Mouse (Mus musculus): Measurements from ENCODE around the gene Fsip1. TPM values are rescaled to one million over a fixed set of nuclear protein-coding genes. Genes with fewer than 3 reads are reported as not detected.

Gene Fsip1
- total RNA-seq, 2 experiments from 2014 or later, result 0.81 to 1.3 TPM

GRCm38 (mm10) chr2:118257094-118257493 is 328 bp upstream of the Fsip1 start:
- DNase-seq (ENCODE audit: low spot score in 2 of 2), result no peak

DNA sequence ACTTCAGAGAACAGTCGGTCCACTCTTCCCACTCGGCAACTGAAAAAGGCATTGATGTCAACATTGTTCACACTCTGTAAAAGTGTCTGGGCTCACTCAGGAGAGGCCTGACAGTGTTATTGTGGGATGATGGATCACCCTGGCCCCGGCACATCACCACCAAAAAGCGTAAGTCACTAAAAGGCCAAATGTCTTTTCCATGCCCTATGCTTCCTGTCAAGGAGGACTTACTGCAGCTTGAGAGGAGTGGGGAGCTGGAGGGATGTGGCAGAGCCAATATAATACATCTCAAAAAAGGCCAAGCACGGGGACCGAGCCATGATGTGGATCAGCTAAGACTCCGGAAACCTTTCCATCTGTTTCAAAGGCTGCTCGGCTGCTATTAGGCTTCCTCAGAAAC is 2.2 kb downstream of the Fsip1 start:
- no peak for DNase-seq (ENCODE audit: low spot score in 2 of 2)

DNA sequence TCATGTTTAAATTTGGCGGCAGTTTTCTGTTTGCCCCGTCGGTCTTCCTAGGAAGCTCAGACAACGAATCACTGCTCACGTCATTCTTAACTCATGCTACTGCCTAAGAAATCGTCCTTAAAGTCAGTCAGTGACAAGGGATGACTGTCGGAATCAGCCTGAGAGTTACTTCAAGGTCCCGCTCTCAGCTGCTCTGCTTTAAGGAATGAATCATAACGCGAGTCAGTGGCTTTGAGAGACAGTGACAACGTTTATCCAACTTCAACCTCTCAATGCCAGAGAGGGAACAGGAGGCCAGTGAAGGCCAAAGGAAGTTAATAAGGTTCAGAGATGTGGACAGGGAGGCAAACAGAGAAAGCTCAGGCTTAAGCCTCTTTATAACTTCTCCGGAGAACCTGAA is 7.8 kb downstream of the Fsip1 start:
- no peak for DNase-seq (ENCODE audit: low spot score in 2 of 2)

GRCm38 (mm10) chr2:118248016-118248415 is 8.8 kb downstream of the Fsip1 start:
- no peak for DNase-seq (ENCODE audit: low spot score in 2 of 2)

DNA sequence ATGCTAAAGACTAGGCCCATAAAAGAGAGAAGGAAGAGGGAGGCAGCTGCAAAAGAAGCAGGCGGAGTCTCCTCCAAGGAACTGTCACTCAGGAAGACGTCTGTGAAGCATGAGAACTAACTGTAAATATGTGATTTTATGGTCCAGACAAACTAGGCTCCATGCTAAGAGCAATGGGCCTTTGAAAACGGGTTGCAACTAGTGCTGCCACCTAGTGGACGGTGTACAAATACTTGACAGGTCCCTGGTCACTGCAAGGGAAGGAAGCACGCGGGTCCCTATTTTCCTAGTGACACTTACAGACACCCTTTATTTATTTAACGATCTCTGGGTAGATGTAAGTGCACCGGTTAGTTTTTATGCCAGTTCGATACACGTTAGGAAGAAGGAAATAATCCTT is 10.9 kb downstream of the Fsip1 start:
- DNase-seq (ENCODE audit: low spot score in 2 of 2), result peak; percentile 61 to 81

DNA sequence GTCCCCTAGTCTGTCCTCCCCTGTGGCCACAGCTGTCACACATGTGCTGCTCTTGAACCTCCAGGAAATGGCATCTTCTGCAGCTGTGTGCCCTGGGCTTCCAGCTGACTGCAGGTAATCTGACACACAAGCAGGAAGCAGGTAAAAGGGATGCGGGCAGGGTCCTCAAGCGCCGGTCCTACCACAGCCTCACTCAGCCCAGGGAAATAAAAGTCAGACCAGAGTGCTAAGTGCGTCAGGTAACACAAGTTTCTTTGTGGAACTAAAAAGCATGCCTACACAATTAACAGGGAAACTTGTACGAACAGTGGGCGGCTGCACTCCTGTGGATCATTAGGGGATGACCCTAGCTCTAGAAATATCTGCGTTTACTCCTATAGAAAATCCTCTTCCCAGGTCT is 20.6 kb downstream of the Fsip1 start:
- DNase-seq (ENCODE audit: low spot score in 2 of 2), result no peak

GRCm38 (mm10) chr2:118235614-118236013 is 21.2 kb downstream of the Fsip1 start:
- peak; percentile 13 to 58 for DNase-seq (ENCODE audit: low spot score in 2 of 2)

GRCm38 (mm10) chr2:118230544-118230943 is 26.2 kb downstream of the Fsip1 start:
- DNase-seq (ENCODE audit: low spot score in 2 of 2), result no peak

- DNase-seq (ENCODE audit: low spot score in 2 of 2), result no peak
Measured at GRCm38 (mm10) chr2:118228486-118229079, 28.2 kb downstream of the Fsip1 start.

- DNase-seq (ENCODE audit: low spot score in 2 of 2), result no peak
Measured at GRCm38 (mm10) chr2:118225316-118226041, 31.3 kb downstream of the Fsip1 start.

DNA sequence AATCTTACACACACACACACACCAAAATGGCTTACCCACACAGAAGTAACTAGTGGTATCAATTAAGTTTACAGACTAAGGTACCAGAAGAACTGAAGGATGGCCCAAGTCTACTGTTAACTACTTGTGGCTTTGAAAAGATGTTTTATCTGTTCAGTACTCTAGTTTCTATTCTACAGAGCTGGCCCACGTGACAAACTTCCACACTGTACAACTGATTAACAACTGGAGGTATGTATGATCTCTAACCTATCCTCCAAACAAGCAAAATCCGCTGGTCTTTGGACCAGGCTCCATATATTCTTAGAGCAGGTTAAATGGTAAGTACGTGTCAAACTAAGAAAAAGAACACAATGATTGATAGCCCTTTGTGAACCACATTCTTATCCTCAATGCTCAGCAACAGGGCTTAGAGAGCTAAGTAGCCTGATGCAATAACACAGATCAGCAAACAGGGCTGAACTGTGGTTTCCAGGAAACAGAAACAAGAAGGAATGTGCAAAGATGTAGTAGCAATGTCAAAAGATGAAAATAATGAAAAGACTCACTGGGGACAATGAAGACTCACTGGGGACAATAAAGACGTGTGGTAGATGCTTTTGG is 38.7 kb downstream of the Fsip1 start:
- DNase-seq (ENCODE audit: low spot score in 2 of 2), result no peak

- DNase-seq (ENCODE audit: low spot score in 2 of 2), result no peak
Measured at GRCm38 (mm10) chr2:118209712-118210111, 47.1 kb downstream of the Fsip1 start.

GRCm38 (mm10) chr2:118208651-118209050 is 48.1 kb downstream of the Fsip1 start:
- DNase-seq (ENCODE audit: low spot score in 2 of 2), result no peak

GRCm38 (mm10) chr2:118205991-118206585 is 50.7 kb downstream of the Fsip1 start:
- DNase-seq (ENCODE audit: low spot score in 2 of 2), result no peak

DNA sequence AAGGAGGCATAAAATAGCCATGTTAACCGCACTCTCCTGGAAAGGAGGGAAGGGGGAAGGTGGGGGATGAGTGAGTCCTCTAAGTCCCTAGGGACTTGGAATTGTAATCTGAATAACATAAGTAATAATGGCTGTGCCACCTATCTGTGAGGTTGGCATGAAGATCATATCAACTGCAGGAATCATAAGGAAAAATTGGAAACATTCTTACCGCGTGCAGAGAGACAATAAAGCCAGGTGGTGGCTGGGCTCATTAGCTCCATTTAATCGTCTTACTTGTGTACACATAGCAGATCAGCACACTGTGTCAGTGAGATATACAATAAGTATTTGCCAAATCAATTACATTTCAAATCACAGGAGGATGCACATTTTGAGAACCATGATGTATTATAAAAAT is 52.1 kb downstream of the Fsip1 start:
- no peak for DNase-seq (ENCODE audit: low spot score in 2 of 2)

DNA sequence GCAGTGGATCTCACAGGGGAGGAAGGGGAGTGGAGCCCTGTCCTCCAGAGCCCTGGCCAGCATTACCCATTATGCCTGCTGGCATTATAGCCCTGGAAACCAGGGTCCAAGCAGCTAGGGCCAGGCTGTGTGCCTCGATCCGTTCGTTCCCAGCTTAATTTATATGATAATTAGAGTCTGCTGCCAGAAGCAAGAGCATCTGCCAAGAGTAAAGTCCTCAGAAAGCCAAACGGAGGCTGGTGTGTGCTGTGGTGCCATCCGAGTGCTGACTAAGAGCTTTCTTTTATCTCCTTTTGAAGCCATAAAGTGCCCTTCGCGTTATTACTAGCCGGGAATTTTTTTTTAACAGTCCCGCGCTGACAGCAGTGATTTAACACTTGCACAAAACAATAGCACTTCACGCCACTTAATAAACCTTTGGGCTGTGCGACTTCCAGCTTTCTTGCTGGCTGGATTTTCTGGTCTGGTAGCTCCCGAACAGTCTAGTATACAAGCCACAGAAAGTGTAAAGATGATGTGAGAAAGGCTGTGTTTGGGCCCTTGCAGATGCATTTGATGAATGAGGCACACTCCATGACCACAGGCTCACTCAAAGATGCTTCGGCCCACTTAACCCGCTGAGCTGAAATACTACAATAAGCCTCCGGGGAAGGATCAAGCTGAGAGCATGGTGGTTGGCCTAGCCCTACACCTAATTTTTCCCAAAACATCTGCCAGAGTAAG is 52.9 kb downstream of the Fsip1 start:
- DNase-seq (ENCODE audit: low spot score in 2 of 2), result peak; percentile 56 to 84

DNA sequence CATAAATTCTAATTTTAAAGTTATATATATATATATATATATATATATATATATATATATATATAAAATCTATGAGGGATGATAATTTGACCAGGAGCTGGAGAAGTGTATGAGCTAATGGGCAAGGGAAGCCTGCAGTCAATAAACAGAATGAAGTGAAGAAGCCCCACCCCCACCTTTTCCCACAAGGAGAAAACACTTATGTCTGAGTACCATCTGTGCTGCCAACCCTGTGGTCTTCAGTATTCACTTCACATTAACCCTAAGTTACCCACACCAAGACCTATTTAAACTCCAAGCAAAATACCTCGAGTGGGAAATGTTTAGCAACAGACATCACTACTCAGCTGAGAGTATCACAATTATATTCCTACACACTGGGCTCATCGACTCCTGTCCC is 53.8 kb downstream of the Fsip1 start:
- DNase-seq (ENCODE audit: low spot score in 2 of 2), result no peak

DNA sequence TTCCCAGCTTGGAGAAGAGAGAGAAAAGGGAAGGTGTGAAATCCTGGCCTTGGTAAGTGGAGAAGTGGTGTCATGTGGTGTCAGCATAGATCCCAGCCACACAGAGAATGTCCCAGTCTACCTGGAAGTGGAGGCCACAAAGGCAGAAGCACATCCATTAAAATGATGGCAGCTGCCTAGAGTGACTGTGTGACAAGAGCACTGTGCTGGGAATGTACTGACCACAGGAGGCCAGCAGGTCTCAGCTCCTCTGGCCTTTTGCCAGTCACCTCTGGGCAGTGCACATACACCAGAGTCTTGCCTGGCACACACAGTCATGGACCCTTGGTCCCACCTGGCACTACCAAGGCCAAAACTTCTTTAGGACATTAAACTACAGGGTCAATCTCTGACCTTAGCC is 54.8 kb downstream of the Fsip1 start:
- no peak for DNase-seq (ENCODE audit: low spot score in 2 of 2)

- DNase-seq (ENCODE audit: low spot score in 2 of 2), result peak; percentile 74 to 87
Measured at GRCm38 (mm10) chr2:118199867-118200266, 56.9 kb downstream of the Fsip1 start.

- DNase-seq (ENCODE audit: low spot score in 2 of 2), result no peak
Measured at GRCm38 (mm10) chr2:118196966-118197365, 59.8 kb downstream of the Fsip1 start.

GRCm38 (mm10) chr2:118182136-118182535 is 74.6 kb downstream of the Fsip1 start:
- no peak for DNase-seq (ENCODE audit: low spot score in 2 of 2)
